In genomic region chr13:23532262-23533075, GRCm38 (mm10) we compare ENCODE assay signal across 8 mouse cellular contexts. TPM values are rescaled to one million over a fixed set of nuclear protein-coding genes. Genes with fewer than 3 reads are reported as not detected.
DNase-seq lines count a peak whose midpoint lies in the region; ATAC-seq and TF ChIP-seq lines count a peak whose summit lies in the region.

No protein-coding gene starts in this region.

- no peak for ATAC-seq in heart, embryonic 12.5 days (ENCODE audit: insufficient number of reproducible peaks, low FRiP score)
- no peak for ATAC-seq in heart, embryonic 16.5 days (replicated peaks; ENCODE audit: extremely low read depth, insufficient read depth, low FRiP score)

- TF ChIP-seq POLR2A in ES-Bruce4 (IDR thresholded peaks at IDR 0.05; ENCODE audit: insufficient read depth, low read length) = no peak

- intact Hi-C loops in heart, postnatal 10 days (cut with DNase I) = loop anchor here (5.0 to 10.0 kb wide), 3 partner anchors 50 to 1490 kb away; partner anchors contain the start of genes Hist1h2ag, Hist1h2bb, Hist1h2bj and Hist1h3c
- intact Hi-C loops in gastrocnemius, postnatal 36 days (cut with DNase I) = no loop called here

- H3K79me2 ChIP-seq in macrophage (ENCODE audit: inconsistent target) = no peaks in the 10 kb centered on the region

- peaks cover 34% of the 10 kb centered on the region for H3K4me1 ChIP-seq in heart, embryonic 12.5 days (replicated peaks)
- H3K4me1 ChIP-seq in ES-Bruce4 (ENCODE audit: control insufficient read depth, insufficient read depth, low read length) = no peaks in the 10 kb centered on the region
- H3K4me1 ChIP-seq in heart, embryonic 16.5 days (ENCODE audit: control insufficient read depth, insufficient read depth, low read length) = peaks cover 37% of the 10 kb centered on the region

- no peak for DNase-seq in heart, postnatal 10 days
- DNase-seq in c-Kit-positive CD71-positive TER-119-positive erythroid progenitor cells, embryonic 14.5 days (ENCODE audit: low spot score) = no peak
- no peak for DNase-seq in gastrocnemius, postnatal 36 days
- no peak for DNase-seq in adrenal gland, adult (ENCODE audit: inconsistent age in 2 of 2, low spot score in 1 of 2)

- H3K4me2 ChIP-seq in heart, embryonic 12.5 days = peak overlapping the region; percentile 80
- peak overlapping the region; percentile 75 for H3K4me2 ChIP-seq in heart, embryonic 16.5 days (ENCODE audit: low read depth, low read length)

- peak overlapping the region; percentile 97 for H3K27ac ChIP-seq in heart, embryonic 12.5 days (ENCODE audit: poor library complexity, severe bottlenecking)
- H3K27ac ChIP-seq in ES-Bruce4 (ENCODE audit: insufficient read depth, low read length) = peak overlapping the region; percentile 75
- peak overlapping the region; percentile 99 for H3K27ac ChIP-seq in heart, embryonic 16.5 days (ENCODE audit: low read length)
- H3K27ac ChIP-seq in macrophage = peak overlapping the region; percentile 91

- 25% methylated on average over 9 of the region's 9 CpGs for WGBS in heart, embryonic 12.5 days
- 21% methylated on average over 9 of the region's 9 CpGs for WGBS in heart, embryonic 16.5 days
- WGBS in macrophage (ENCODE audit: missing documents) = 36% methylated on average over 9 of the region's 9 CpGs

- H3K27me3 ChIP-seq in heart, embryonic 12.5 days (replicated peaks) = no peaks in the 10 kb centered on the region
- no peaks in the 10 kb centered on the region for H3K27me3 ChIP-seq in ES-Bruce4 (ENCODE audit: control insufficient read depth, insufficient read depth, low read length, poor library complexity, severe bottlenecking)
- H3K27me3 ChIP-seq in heart, embryonic 16.5 days (ENCODE audit: control insufficient read depth, insufficient read depth, low read length) = no peaks in the 10 kb centered on the region

- TF ChIP-seq CTCF in ES-Bruce4 (IDR thresholded peaks at IDR 0.05; ENCODE audit: low read depth, low read length) = no peak

- peak overlapping the region; percentile 63 for H3K4me3 ChIP-seq in heart, embryonic 12.5 days
- H3K4me3 ChIP-seq in ES-Bruce4 (ENCODE audit: low read depth, low read length) (peak overlapping the region; percentile 48), macrophage (ENCODE audit: inconsistent target) (peak overlapping the region; percentile 37)
- H3K4me3 ChIP-seq in heart, embryonic 16.5 days (ENCODE audit: low read length) = peak overlapping the region; percentile 77

- H3K9me3 ChIP-seq in heart, embryonic 12.5 days (replicated peaks) = no peaks in the 10 kb centered on the region
- no peaks in the 10 kb centered on the region for H3K9me3 ChIP-seq in ES-Bruce4 (replicated peaks; ENCODE audit: control insufficient read depth, insufficient read depth, low read length, poor library complexity, severe bottlenecking)
- no peaks in the 10 kb centered on the region for H3K9me3 ChIP-seq in heart, embryonic 16.5 days (replicated peaks; ENCODE audit: control insufficient read depth, low read length)

- no peak for TF ChIP-seq EP300 in ES-Bruce4 (IDR thresholded peaks at IDR 0.05; ENCODE audit: insufficient read depth, low read depth, low read length)

- peak overlapping the region; percentile 54; the same call in 1 of the 2 replicates for H3K9ac ChIP-seq in heart, embryonic 12.5 days
- H3K9ac ChIP-seq in ES-Bruce4 (ENCODE audit: low read depth, poor library complexity, severe bottlenecking) = peak overlapping the region; percentile 84
- peak overlapping the region; percentile 90 for H3K9ac ChIP-seq in heart, embryonic 16.5 days (ENCODE audit: low read length)

- H3K36me3 ChIP-seq in heart, embryonic 12.5 days = no peaks in the 10 kb centered on the region
- H3K36me3 ChIP-seq in ES-Bruce4 (ENCODE audit: control insufficient read depth, insufficient read depth, low read length, poor library complexity, severe bottlenecking) (no peaks in the 10 kb centered on the region), macrophage (ENCODE audit: inconsistent target) (no peaks in the 10 kb centered on the region)
- no peaks in the 10 kb centered on the region for H3K36me3 ChIP-seq in heart, embryonic 16.5 days (ENCODE audit: control insufficient read depth, insufficient read depth)

RNA-seq across cellular contexts. Expression of gene Hist1h2af, which starts 1.2 kb away (rescaled TPM):
- polyA plus RNA-seq in heart, embryonic 12.5 days (2016; fragmentation: Nextera tagmentation; extraction: Ambion mirVana) = 2.7 and 7.0 TPM in 2 replicates
- total RNA-seq in heart, postnatal 10 days (2021) = 100 to 1,000 TPM; 171 to 245 TPM
- polyA plus RNA-seq in ES-Bruce4 (2011; ENCODE audit: insufficient read depth, insufficient read length, low read depth, missing spikeins) = 68.8 and 97.9 TPM in 2 replicates
- polyA plus RNA-seq in heart, embryonic 16.5 days (2015; fragmentation: Nextera tagmentation; extraction: Ambion mirVana) = 3.8 and 9.2 TPM in 2 replicates
- total RNA-seq in macrophage (2018; cell fraction: chromatin; rRNA removed) = 10 to 100 TPM in 2 of 26 experiments, 1 to 10 TPM in 5, not detected in 19; 3.1 to 25.0 (median 5.3) TPM
- 10 to 100 TPM in 15 of 26 experiments, 1 to 10 TPM in 11; 2.6 to 50.6 (median 16.0) TPM for total RNA-seq in macrophage (2018; cell fraction: cytosol; rRNA removed)
- 10 to 100 TPM in 1 of 26 experiments, 1 to 10 TPM in 14, not detected in 11; 2.4 to 22.9 (median 4.9) TPM for total RNA-seq in macrophage (2018; cell fraction: nucleus; rRNA removed)
- polyA plus RNA-seq in macrophage (2018) = not detected in 3 replicates
- 10 to 100 TPM in 1 of 2 experiments, 1 to 10 TPM in 1; 7.7 to 11.5 TPM for total RNA-seq in gastrocnemius, postnatal 36 days (2021)

RNA-seq across cellular contexts. Expression of gene Hist1h4h, which starts 1.6 kb away (rescaled TPM):
- polyA plus RNA-seq in heart, embryonic 12.5 days (2016; fragmentation: Nextera tagmentation; extraction: Ambion mirVana) = 4.4 and 5.2 TPM in 2 replicates
- total RNA-seq in heart, postnatal 10 days (2021) = 100 to 1,000 TPM; 743 to 812 TPM
- polyA plus RNA-seq in ES-Bruce4 (2011; ENCODE audit: insufficient read depth, insufficient read length, low read depth, missing spikeins) (16.9 and 19.1 TPM in 2 replicates), macrophage (2018) (1.0 to 1.9 TPM in 2 of 3 replicates, not detected in the other)
- polyA plus RNA-seq in heart, embryonic 16.5 days (2015; fragmentation: Nextera tagmentation; extraction: Ambion mirVana) = 7.7 and 8.6 TPM in 2 replicates
- total RNA-seq in macrophage (2018; cell fraction: chromatin; rRNA removed) = 10 to 100 TPM in 17 of 26 experiments, 1 to 10 TPM in 7, not detected in 2; 2.5 to 65.3 (median 15.5) TPM
- 100 to 1,000 TPM in 8 of 26 experiments, 10 to 100 TPM in 18; 16.2 to 226 (median 79.6) TPM for total RNA-seq in macrophage (2018; cell fraction: cytosol; rRNA removed)
- total RNA-seq in macrophage (2018; cell fraction: nucleus; rRNA removed) = 100 to 1,000 TPM in 1 of 26 experiments, 10 to 100 TPM in 22, 1 to 10 TPM in 3; 3.2 to 104 (median 26.4) TPM
- 100 to 1,000 TPM; 130 to 153 TPM for total RNA-seq in gastrocnemius, postnatal 36 days (2021)

RNA-seq across cellular contexts. Expression of gene Hist1h3g, which starts 2.8 kb away (rescaled TPM):
- polyA plus RNA-seq in heart, embryonic 12.5 days (2016; fragmentation: Nextera tagmentation; extraction: Ambion mirVana) = 3.9 and 4.0 TPM in 2 replicates
- total RNA-seq in heart, postnatal 10 days (2021) = 10 to 100 TPM; 45.9 to 66.2 TPM
- polyA plus RNA-seq in ES-Bruce4 (2011; ENCODE audit: insufficient read depth, insufficient read length, low read depth, missing spikeins) (8.9 and 16.9 TPM in 2 replicates), macrophage (2018) (not detected in 3 replicates)
- 2.0 and 2.2 TPM in 2 replicates for polyA plus RNA-seq in heart, embryonic 16.5 days (2015; fragmentation: Nextera tagmentation; extraction: Ambion mirVana)
- 1 to 10 TPM in 3 of 26 experiments, not detected in 23; 2.6 to 6.9 (median 3.0) TPM for total RNA-seq in macrophage (2018; cell fraction: chromatin; rRNA removed)
- 10 to 100 TPM in 3 of 26 experiments, 1 to 10 TPM in 21, under 1 TPM in 2; 0.91 to 17.1 (median 3.1) TPM for total RNA-seq in macrophage (2018; cell fraction: cytosol; rRNA removed)
- 1 to 10 TPM in 3 of 26 experiments, not detected in 23; 2.4 to 9.1 (median 2.4) TPM for total RNA-seq in macrophage (2018; cell fraction: nucleus; rRNA removed)
- total RNA-seq in gastrocnemius, postnatal 36 days (2021) = 1 to 10 TPM; 2.8 to 5.0 TPM

RNA-seq across cellular contexts. Expression of gene Hist1h2bh, which starts 10.7 kb away (rescaled TPM):
- polyA plus RNA-seq in heart, embryonic 12.5 days (2016; fragmentation: Nextera tagmentation; extraction: Ambion mirVana) = 0.26 and 0.28 TPM in 2 replicates
- total RNA-seq in heart, postnatal 10 days (2021) = 10 to 100 TPM in 1 of 2 experiments, 1 to 10 TPM in 1; 9.2 to 11.2 TPM
- polyA plus RNA-seq in ES-Bruce4 (2011; ENCODE audit: insufficient read depth, insufficient read length, low read depth, missing spikeins) = 3.9 and 4.2 TPM in 2 replicates
- 0.38 and 0.52 TPM in 2 replicates for polyA plus RNA-seq in heart, embryonic 16.5 days (2015; fragmentation: Nextera tagmentation; extraction: Ambion mirVana)
- total RNA-seq in macrophage (2018; cell fraction: chromatin; rRNA removed) = 1 to 10 TPM in 1 of 26 experiments, under 1 TPM in 7, not detected in 18; 0.51 to 1.7 (median 0.67) TPM
- 1 to 10 TPM in 22 of 26 experiments, under 1 TPM in 4; 0.50 to 6.2 (median 1.7) TPM for total RNA-seq in macrophage (2018; cell fraction: cytosol; rRNA removed)
- 1 to 10 TPM in 3 of 26 experiments, under 1 TPM in 10, not detected in 13; 0.24 to 2.9 (median 0.72) TPM for total RNA-seq in macrophage (2018; cell fraction: nucleus; rRNA removed)
- polyA plus RNA-seq in macrophage (2018) = 0.09 to 0.34 TPM (median 0.15 TPM) in 3 replicates
- total RNA-seq in gastrocnemius, postnatal 36 days (2021) = 1 to 10 TPM; 1.7 to 2.1 TPM

RNA-seq across cellular contexts. Expression of gene Hist1h3f, which starts 11.4 kb away (rescaled TPM):
- polyA plus RNA-seq in heart, embryonic 12.5 days (2016; fragmentation: Nextera tagmentation; extraction: Ambion mirVana) = 0.32 and 0.36 TPM in 2 replicates
- total RNA-seq in heart, postnatal 10 days (2021) = 10 to 100 TPM; 52.6 to 63.4 TPM
- polyA plus RNA-seq in ES-Bruce4 (2011; ENCODE audit: insufficient read depth, insufficient read length, low read depth, missing spikeins) (1.5 TPM in 1 of 2 replicates, not detected in the other), macrophage (2018) (not detected in 3 replicates)
- polyA plus RNA-seq in heart, embryonic 16.5 days (2015; fragmentation: Nextera tagmentation; extraction: Ambion mirVana) = 0.20 and 0.37 TPM in 2 replicates
- 1 to 10 TPM in 12 of 26 experiments, under 1 TPM in 3, not detected in 11; 0.66 to 8.1 (median 1.7) TPM for total RNA-seq in macrophage (2018; cell fraction: chromatin; rRNA removed)
- total RNA-seq in macrophage (2018; cell fraction: cytosol; rRNA removed) = 10 to 100 TPM in 8 of 26 experiments, 1 to 10 TPM in 17, under 1 TPM in 1; 0.94 to 20.0 (median 7.1) TPM
- 1 to 10 TPM in 13 of 26 experiments, under 1 TPM in 7, not detected in 6; 0.48 to 6.5 (median 1.5) TPM for total RNA-seq in macrophage (2018; cell fraction: nucleus; rRNA removed)
- total RNA-seq in gastrocnemius, postnatal 36 days (2021) = 1 to 10 TPM; 5.5 to 6.4 TPM
